Mouse (Mus musculus): Measurements from ENCODE around the gene Pilrb2.

Gene Pilrb2

GRCm38 (mm10) chr5:137833500-137833899 is 38.1 kb downstream of the Pilrb2 start:
- intact Hi-C loops (cut with DNase I), result no loop called here

DNA sequence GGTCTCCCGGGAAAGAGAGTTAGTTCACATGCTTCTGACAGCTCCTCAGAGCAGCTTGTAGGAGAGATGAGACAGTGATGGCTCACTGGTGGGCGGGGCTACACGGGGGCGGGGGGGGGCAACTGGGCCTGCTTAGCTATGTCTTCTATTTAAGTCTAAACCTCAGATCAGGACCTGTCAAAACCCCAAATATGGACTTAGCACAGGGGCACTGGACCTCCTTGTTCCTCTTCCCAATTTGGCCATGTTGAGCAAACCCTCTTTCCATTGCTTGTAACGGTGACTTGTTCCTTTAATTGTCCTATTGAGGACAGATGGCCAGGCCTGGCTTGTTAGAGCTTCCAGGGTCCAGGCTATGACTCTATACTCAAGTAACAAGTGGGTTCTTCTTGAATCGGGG is 40.1 kb downstream of the Pilrb2 start:
- intact Hi-C loops (cut with DNase I), result no loop called here

DNA sequence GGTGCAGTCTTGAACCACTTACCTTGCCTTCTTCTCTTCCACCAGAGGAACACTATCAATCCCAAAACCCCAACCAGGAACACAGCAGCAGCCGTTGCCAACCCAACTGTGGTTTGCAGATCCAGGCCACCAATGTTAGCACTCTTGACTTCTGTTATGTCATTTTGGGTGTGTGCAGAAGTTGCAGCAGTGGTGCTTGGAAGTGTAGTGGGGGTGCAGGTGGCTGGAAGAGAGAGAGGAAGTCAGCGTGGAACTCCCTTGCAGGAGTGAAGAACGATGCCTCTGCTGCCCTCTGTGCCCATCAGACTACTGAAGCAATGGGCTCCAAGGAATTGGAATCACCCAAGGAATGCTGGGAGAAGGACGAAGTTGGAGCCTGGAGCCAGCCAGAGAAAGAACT is 40.5 kb downstream of the Pilrb2 start:
- intact Hi-C loops (cut with DNase I), result no loop called here

- intact Hi-C loops (cut with DNase I), result no loop called here
These were observed 41.4 kb downstream of the Pilrb2 start for GRCm38 (mm10) chr5:137830238-137830637.

GRCm38 (mm10) chr5:137828694-137829093 is 42.9 kb downstream of the Pilrb2 start:
- intact Hi-C loops (cut with DNase I), result no loop called here

DNA sequence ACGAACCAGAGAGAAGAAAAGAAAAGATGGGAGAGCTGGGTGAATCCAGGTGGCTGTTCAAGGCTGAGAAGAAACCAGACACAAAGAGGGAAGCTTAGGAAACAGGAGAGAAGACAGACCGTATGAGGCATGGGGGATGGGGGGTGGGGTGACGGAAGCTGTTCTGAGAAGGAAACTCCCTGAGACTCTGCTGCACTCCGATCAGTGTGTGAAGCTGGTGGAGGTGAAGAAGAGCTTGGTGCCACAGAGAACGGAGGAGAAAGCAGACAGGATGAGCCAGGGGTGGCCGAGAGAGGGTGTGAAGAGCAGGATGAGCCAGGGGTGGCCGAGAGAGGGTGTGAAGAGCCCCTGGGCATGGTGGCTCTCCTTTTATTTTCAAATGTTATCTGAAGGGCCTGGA is 45.2 kb downstream of the Pilrb2 start:
- intact Hi-C loops (cut with DNase I), result no loop called here

- intact Hi-C loops (cut with DNase I), result no loop called here
These were observed 45.6 kb downstream of the Pilrb2 start for GRCm38 (mm10) chr5:137825971-137826370.

GRCm38 (mm10) chr5:137825030-137825429 is 46.6 kb downstream of the Pilrb2 start:
- intact Hi-C loops (cut with DNase I), result no loop called here

- intact Hi-C loops (cut with DNase I), result no loop called here
These were observed 48.1 kb downstream of the Pilrb2 start for GRCm38 (mm10) chr5:137823455-137824045.

GRCm38 (mm10) chr5:137822602-137823001 is 49.0 kb downstream of the Pilrb2 start:
- intact Hi-C loops (cut with DNase I), result no loop called here

DNA sequence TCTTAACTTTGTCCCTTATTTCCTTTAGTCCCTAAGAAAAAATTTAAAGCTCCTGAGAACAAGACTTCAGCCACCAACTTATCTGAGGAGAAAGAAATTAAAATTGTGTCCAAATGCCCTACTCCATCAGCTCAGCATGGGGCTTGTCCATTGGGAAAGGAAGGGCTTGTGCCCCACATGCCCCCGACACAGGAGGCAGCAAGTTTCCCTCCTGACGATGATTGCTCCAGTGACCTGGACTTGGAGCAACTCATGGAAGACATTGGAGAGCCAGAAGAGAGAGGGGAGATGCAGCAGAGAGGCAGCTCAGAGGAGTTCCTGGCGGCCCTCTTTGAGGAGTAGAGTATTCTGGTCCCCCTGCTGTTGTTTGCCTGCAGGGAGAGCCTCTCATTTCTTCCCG is 49.5 kb downstream of the Pilrb2 start:
- intact Hi-C loops (cut with DNase I), result no loop called here

GRCm38 (mm10) chr5:137817466-137818222 is 54.0 kb downstream of the Pilrb2 start:
- intact Hi-C loops (cut with DNase I), result no loop called here
